Mouse (Mus musculus): ENCODE measurements around the gene Gm8909.
"Not testable (repeated sequence)": the region's sequence is repeated elsewhere in the genome, so short reads cannot be mapped to it uniquely, and the experiment has no call there.

The Gm8909 gene

DNA sequence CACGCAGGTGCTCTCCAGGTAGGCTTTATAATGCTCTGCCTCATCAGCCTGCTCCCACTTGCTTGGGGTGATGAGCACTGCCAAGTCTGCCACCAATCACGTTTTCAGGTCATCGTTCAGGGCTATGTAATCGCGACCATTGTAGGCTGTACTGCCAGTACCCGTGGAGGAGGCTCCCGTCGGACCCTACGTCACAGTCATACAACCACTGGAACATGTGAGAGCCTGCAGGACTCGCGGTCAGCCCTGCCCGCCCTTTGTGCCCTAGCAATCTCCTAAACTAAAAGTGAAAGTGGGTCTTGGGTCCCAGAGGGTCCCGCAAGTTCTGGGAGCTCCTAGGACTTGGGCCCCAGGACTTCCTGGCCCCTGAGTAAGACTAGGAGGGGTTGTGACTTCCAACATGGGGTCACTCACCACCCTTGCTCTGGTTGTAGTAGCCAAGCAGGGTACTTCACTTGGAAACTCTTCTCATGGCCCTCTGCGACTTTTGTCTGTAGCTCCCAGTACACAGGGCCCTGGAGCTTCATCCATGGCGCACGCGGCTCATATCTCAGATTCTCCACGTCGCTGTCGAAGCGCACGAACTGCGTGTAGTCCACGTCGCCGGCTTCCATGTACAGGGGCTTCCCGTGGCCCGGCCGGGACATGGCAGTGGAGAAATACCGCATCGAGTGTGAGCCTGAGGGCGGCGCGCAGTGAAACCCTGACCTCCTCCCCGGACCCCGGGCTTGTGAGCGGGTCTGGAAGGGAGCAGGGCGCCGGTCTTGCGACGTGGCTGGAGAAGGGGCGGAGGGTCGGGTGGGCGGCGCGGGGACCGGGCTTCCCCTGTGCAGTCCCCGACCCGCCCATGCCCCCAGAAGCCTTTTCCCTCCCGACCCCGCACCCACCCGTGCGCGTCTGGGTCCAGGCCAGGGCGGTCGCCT, 6.9 kb downstream of the Gm8909 start:
- DNase-seq (ENCODE audit: low read depth, low spot score): peak; percentile 48

DNA sequence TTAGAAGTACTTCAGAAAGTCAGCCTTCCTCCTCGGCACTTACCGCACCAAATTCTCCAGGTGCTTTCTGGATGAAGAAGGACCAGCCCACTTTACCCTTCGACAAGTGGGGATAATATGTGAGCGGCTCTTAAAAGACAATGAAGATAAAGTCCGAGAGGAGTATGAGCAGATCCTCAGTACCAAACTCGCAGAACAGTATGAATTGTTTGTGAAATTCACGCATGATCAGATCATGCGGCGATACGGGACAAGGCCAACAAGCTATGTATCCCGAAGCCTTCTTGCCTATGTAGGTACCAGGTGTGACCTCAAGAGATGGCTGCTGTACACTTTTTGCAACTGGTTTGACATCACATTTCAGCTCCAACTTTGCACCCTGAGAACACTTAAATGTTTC, 10.1 kb downstream of the Gm8909 start:
- DNase-seq (ENCODE audit: low read depth, low spot score): not testable (repeated sequence)

DNA sequence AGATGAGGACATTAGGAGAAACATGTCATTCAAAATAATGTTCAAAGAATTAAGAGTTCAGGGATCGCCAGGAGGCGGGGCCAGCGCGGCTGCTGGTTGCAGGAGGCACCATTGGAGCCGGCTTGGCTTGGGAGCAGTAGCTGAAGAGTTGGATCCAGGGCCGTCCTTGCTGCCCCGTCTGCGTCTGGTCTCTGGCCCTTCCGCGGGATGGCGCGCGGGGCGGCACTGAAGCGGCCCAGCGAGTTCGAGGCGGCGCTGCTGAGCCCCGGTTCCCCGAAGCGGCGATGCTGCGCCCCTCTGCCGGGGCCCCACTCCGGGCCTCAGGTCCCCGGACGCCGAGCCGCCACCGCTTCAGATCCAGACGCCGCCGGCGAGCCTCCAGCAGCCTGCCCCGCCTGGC, 10.6 kb downstream of the Gm8909 start:
- peak; percentile 46 for DNase-seq (ENCODE audit: low read depth, low spot score)

DNA sequence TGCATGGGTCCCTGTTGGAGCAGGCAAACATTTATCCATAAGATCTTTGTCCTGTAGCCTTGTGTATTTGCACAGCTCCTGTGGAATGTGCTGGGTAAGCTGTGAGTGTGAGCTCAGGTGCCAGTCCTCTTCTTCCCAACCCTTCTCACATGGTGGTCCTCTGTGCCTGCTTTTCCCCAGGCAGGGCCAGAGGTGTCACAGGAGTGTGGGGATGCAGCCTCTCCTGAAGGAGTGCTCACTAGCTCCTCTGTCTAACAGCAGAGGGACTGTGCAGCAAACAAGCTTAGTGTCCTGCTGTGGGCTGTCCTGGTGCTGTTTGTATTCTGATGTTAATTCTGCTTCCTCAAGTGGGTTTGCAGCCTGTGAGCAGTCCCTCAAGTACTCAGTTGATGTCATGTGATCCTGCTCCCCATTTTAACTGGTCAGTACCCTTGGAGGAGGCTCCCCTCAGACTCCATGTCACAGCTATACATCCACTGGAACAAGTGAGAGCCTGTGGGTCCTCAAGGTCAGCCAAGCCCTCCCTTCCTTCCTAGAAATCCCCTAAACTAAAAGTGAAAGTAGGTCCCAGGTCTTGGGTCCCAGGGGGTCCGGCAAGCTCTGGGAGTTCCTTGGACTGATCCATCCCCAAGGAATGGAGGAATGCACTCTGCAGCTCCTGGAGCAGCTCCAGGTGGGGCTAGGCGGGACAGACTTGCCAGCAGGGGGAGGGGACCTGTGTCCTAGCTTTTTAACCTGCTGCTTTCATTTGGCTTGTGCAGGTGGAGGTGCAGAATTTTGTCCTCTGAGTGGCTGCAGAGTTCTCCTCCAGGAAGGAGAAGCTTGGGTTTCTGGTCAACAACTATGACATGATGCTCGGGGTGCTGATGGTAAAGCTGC, 13.8 kb downstream of the Gm8909 start:
- no peak for DNase-seq (ENCODE audit: low read depth, low spot score)

DNA sequence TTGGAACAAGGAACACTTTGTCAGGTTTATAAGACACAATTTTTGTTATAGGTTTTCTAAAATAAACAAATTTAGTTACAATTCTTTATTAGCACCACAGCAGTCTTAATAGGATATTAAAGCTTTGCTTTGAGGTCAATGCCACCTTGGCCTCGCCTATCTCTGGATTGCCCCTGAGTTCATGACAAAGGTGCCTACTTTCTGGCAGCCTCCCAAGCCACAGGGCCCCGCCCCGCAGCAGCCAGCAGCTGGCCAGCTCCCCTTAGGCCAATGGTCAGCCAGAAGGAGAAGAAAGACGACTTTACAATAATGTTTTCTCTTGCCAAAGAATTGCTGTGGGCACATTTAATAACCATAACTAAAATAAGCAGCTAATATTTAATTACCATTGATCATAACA, 17.1 kb downstream of the Gm8909 start:
- not testable (repeated sequence) for DNase-seq (ENCODE audit: low read depth, low spot score)

DNA sequence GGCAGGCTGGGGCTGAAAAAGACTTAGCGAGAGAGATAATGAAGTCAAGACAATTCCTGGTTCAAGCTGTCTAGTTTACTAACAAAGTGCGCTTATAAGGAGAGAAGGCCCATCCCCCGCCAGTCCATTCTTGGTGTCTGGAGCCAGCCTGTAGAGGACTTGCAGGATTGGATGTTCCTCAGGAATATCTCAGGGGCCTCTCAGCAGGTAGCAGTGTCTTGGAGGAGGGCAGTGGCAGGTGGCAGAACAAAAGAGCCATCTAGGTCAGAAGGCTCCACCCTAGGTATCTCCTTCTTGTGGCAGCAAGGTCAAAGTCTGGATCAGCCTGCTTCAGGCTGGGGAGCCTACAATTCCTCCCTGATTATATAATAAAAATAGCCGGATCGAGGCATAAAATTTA, 19.9 kb downstream of the Gm8909 start:
- DNase-seq (ENCODE audit: low read depth, low spot score): not testable (repeated sequence)

DNA sequence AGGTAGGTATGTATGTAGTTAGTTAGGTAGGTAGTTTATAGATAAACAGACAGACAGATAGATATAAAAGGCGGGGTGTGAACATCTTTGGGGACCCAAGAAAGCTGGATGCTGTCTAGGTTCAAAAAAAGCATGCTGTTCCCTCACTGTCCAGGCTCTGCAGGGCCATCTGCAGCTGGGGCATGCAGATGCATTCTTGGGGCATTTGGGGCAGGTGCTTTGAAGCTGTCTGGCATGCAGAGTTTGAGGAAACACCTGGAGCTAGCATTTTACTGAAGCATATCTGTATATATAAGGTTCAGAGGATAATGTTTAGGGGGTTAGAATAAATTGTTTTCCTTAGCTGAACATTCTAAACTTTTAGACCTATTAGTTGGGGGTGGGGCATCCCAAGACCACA, 21.4 kb downstream of the Gm8909 start:
- not testable (repeated sequence) for DNase-seq (ENCODE audit: low read depth, low spot score)

DNA sequence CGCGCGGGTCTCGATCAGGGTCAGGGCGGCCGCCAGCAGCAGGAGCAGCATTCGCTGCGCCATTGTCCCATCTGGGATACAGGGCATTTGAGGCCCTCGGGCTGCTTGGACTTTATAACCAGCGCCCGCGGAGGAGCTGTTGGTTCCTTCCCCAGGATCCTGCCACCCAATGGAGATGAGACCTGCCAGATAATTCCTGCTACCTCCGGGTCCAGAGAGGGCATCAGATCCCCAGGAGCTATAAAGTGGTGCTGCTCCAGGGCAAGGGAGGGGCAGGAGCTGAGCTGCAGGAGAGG, 22.5 kb downstream of the Gm8909 start:
- DNase-seq (ENCODE audit: low read depth, low spot score): not testable (repeated sequence)

DNA sequence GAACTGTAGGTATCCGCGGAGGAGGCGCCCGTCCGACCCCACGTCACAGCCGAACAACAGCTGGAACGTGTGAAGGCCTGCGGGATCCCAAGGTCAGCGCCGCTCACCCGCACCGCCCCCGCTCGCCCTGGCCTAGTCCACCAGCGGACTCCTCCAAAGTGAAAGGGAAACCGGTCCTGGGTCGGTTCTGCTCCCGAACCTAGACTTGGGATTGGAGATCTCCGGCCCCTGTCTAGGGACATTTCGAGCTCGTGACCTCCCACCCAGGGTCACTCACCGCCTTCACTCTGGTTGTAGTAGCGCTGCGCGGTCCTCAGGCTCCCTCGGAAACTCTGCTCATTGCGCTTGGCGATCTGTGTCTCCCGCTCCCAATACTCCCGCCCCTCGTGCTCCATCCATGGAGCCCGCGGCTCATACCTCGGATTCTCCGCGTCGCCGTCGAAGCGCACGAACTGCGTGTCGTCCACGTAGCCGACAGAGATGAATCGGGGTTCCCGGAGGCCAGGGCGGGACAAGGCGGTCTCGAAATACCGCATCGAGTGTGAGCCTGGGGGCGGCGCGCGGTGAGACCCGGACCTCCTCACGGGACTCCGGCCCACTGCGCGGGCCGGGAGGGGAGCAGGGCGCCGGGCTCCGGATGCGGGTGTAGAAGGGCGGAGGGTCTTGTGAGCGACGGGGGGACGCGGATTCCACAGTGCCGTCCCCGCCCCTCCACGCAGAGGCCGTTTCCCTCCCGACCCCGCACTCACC, 23.1 kb downstream of the Gm8909 start:
- DNase-seq (ENCODE audit: low read depth, low spot score): peak; percentile 58

DNA sequence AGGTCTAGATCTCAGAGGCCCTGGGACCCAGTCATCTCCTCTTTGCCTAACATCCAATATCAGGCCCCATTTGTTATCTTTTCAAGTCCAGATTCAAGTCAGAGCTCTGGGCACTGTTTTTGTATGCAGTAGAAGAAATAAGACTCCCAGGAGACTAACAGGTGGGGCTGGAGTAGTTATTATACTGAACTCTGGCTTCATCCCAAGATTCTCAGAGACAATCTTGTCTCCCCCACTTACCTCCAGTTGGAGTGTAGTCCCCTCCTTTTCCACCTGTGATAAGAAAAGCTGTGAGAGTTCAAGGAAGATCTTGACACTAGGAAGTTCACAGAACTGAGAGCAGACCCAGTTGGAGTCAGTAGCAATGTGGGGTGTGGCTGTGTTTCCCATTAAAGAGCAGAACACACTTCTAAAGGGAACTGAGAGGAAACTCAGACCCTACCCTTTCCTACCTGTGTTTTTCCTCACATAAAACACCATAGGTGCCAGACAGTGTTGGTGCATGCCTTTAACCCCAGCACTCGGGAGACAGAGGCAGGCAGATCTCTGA, 32.0 kb downstream of the Gm8909 start:
- DNase-seq (ENCODE audit: low read depth, low spot score): not testable (repeated sequence)

DNA sequence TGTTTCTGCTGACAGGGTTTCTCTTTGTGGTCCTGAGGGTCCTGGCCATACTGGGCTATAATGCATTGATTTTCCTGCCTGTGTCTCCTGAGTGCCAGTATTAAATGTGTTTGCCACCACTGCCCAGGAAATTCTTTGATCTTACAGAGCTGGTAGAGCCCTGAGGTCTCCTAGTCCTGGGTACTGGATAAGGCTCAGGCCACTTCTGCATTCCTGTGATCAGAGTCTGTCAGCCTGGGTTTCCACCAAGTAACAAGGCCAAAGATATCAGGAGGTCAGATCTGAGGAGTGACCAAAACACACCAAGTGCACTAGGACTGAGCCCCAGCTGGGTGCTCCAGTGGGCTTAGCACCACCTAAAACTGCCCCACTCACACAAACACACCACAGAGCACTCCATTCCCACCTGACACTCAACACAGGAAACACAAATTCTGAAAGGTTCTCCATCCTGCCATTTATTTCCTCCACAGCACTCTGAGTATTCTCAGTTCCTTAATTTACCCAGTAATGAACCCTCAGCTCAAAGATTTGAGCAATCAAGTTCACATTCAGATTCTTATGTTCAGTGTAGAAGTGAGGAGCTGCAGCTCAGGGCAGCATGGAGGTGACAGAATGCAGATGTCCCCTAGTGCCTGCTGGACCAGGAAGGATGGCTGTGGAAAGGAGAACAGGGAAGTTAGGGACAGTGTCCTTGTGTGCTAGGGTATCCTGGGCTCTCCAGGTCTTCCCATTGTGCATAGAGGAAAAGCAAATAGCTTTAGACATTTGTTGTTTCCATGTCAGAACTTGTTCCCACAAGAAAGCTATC, 32.7 kb downstream of the Gm8909 start:
- DNase-seq (ENCODE audit: low read depth, low spot score): not testable (repeated sequence)

DNA sequence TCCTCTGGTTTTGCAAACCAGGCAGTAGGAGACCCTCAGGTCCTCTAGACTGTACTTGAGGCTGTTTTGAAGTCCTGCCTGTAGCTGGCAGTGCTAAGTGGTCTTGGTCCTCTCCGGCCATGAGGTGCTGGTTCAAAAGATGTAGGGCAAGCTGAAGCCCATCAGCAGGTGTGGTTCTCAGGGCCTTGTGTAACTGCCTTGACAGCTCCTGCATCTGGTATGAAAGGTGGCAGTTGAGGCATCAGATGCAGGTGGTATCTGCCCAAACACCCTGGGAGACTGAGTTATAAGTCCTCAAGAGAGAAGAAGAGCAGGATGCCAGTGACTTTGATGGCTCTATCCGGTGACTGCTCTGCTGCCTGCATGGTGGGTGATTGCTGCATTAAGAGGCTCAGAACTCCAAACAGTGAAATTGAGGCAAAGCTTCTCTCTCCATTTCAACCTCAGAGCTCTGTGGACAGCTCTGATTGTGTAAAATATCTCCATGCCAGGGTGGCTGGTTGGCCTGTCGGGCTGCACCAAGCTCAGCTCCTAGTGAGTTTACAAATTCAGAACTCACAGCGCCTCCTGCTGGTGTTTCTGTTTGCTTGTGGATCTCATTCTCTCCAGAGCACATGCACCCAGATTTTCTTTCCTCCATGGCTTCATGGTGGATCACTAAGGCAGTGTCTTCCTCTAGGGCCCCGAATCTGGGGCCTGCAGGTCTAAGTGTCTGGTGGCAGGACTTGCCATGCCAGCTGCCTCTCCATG, 36.6 kb downstream of the Gm8909 start:
- peak; percentile 64 for DNase-seq (ENCODE audit: low read depth, low spot score)

DNA sequence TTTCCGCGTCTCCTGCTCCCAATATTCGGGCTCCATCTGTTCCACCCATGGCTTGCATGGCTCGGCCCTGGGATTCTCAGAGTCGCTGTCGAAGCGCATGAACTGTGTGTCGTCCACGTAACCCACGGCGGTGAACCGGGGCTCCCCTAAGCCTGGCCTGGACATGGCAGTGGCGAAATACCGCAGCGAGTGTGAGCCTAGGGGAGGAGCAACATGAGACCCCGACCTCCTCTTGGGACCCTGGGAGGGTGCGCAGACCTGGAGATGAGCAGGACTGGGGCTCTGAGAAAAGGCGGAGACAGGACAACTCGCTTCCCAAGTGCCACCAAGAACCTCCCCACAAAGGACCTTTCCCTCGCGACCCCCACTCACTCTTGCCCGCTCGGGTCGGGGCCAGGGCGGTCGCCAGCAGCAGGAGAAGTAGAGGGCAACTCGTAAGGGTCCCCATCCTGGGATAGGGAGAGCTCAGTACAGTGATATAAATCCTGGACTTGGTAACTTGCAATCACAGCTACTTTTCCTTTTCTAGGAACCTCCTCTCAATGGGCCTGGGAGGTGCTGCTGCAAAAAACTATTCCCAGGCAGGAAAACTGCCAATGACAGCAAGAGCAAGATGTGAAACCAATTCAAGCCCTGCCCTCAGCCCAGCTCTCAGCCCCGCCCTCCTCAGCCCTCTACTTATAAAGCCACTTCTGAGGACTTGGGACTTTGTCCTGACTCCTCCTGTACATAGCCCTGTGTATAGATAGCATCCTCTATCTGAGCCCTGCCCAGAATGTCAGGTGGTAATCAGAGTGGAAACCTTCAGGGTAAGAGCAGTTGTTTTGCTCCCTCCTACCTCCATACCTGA, 39.1 kb downstream of the Gm8909 start, which contains the start of gene Gm7030:
Gene Gm7030, minus strand, starts transcription at position 458 of the 850 bp plus-strand sequence.
- DNase-seq (ENCODE audit: low read depth, low spot score): not testable (repeated sequence)

DNA sequence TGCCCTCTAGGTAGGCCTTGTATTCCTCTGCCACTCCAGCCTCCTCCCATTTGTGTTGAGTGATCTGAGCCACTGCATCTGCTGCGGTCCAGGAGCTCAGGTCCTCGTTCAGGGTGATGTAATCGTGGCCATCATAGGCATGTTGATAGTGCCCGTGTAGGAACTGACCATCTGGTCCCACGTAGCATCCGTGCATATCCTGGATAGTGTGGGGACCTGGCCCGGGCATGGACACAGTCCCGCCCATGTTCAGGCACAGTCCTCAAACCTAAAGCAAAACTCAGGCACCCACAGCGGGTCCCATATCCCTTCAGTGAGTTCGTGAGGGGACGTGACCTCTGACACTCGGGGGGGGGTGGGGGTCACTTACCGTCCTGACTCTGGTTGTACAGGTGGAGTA, 39.8 kb downstream of the Gm8909 start:
- not testable (repeated sequence) for DNase-seq (ENCODE audit: low read depth, low spot score)

DNA sequence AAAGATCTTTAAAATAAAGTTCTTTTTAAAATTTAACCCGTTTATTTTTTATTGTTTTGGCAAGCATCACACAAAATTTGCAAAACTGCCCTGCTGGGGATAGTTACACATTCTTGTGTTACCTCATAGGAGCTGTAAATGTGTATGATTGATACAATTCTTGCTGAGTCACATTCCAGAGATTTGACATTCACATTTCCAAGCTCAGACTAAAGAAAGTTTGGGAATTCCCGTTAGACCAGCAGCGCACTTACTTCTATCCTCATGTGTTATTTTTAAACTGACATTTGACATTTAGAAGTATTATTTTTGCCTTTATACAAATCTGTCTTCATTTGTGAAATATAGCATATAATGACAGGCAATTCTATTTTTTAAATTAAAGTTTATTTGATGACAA, 44.2 kb downstream of the Gm8909 start:
- not testable (repeated sequence) for DNase-seq (ENCODE audit: low read depth, low spot score)

DNA sequence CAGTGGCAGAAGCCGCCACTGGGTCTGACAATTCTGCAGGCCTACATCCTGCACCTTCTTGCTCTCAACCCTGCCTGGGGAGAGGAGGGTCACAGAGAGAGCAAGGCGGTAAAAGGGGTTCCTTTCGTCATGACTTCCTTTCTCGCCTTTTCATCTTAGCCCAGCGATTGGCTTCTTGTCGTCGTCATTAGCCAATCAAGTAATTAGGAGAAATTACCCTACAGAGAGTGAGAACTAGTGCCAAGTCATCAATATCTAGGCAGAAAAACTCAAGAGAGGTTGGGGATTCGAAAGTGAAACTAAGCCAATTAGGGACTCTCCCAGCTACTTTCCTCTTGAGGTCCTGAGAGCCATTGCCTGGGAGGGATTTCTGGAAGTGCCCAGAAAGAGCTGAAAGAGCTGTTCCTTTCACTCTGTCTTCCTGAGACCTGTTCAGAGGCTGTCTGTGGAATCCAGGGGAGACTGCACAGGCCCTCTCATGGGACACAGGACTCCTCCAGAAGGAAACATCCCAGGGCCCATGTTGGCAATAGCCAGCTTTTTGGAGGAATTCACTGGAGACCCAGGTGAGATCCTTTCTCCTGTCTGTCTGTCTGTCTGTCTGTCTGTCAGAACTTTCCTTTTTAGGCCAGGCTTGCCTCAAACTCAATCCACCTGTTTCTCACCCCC, 46.9 kb downstream of the Gm8909 start, which contains the start of gene Gm19684:
Gene Gm19684, plus strand, starts transcription at position 327 of the 669 bp plus-strand sequence.
- DNase-seq (ENCODE audit: low read depth, low spot score): peak; percentile 95

DNA sequence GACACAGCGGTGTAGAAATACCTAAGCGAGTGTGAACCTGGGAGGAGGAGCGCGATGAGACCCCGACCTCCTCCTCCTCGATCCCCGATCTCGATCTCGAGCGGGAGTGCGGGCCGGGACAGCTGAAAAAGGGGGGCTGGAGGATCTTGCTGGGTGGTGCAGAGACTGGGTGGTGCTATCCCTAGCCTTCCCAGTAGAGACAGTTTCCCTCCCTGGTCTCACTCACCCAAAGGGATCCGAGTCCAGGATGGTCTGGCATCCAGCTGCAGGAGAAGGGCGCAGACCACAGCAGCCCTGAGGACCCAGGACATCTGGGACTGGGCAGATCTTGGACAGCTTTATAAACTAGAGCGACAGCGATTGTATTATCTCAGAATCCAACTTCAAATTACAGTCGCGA, 47.5 kb downstream of the Gm8909 start:
- DNase-seq (ENCODE audit: low read depth, low spot score): not testable (repeated sequence)

DNA sequence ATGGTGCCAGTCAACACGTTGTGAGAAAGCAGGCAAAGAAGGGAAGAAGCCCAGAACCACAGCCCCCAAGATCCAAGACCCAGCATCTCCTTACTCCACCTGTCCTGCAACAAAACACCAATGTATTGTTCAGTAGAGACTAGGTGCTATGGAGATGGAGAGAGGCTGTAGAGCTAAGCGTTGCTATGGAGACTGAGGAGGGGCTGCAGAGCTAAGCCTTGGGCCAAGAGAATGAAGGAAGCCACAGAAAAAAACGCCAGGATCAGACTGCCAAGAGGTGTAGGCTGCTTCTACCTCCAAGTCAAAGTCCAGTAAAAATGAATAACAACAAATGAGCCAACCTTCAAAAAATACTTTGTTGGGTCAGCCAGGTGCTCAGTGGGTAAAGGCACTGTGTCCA, 51.8 kb downstream of the Gm8909 start:
- DNase-seq (ENCODE audit: low read depth, low spot score): not testable (repeated sequence)

Data from CD4-positive, CD25-positive, alpha-beta regulatory T cell, adult 2 months (primary cell).